Mouse (Mus musculus): ENCODE data around the gene Ackr2. TPM values are rescaled to one million over a fixed set of nuclear protein-coding genes. Genes with fewer than 3 reads are reported as not detected.

Gene Ackr2
- total and polyA plus RNA-seq, 3 experiments = not detected

GRCm38 (mm10) chr9:121928498-121928897, 30.3 kb downstream of the Ackr2 start:
- peak; percentile 55 for DNase-seq (ENCODE audit: low read depth, low spot score)
- H3K9me3 ChIP-seq (replicated peaks; ENCODE audit: insufficient read depth, low read length) = no peaks in the 10 kb centered on the region
- no peaks in the 10 kb centered on the region for H3K79me2 ChIP-seq (ENCODE audit: control insufficient read depth, insufficient read depth, low read length, poor library complexity)
- H3K27me3 ChIP-seq (ENCODE audit: control insufficient read depth in 1 of 2, insufficient read depth in 2 of 2, low read length in 2 of 2) = peaks cover 0 to 2% of the 10 kb centered on the region in 2 experiments; a peak in 1 of 4 replicates
- H3K4me1 ChIP-seq (ENCODE audit: control insufficient read depth in 1 of 2, insufficient read depth in 2 of 2, low read length in 2 of 2) = no peaks in the 10 kb centered on the region
- H3K9ac ChIP-seq (ENCODE audit: control insufficient read depth, low read depth, low read length, poor library complexity, severe bottlenecking) = no peak overlapping the region
- no peak overlapping the region for H3K4me3 ChIP-seq (ENCODE audit: control insufficient read depth in 1 of 2, insufficient read depth in 1 of 2, low read depth in 2 of 2, low read length in 2 of 2)
- TF ChIP-seq SMC3 (IDR thresholded peaks at IDR 0.05; ENCODE audit: low read depth, low read length) (peak; percentile 65), RAD21 (IDR thresholded peaks at IDR 0.05; ENCODE audit: low read depth, low read length) (peak; percentile 39), ZKSCAN1 (IDR thresholded peaks at IDR 0.05; ENCODE audit: low read depth, low read length) (no peak), BHLHE40 (IDR thresholded peaks at IDR 0.05; ENCODE audit: borderline replicate concordance, low read depth, low read length) (no peak), CTCF (IDR thresholded peaks at IDR 0.05 in 2 of 3, conservative IDR thresholded peaks at IDR 0.05 in 1 of 3; ENCODE audit: control insufficient read depth in 1 of 3, insufficient read depth in 1 of 3, low read depth in 2 of 3, low read length in 3 of 3, poor library complexity in 1 of 3, severe bottlenecking in 1 of 3) (peak; percentile 71 to 90 (median 86))
- H3K36me3 ChIP-seq (ENCODE audit: control insufficient read depth in 1 of 2, insufficient read depth in 2 of 2, low read length in 2 of 2) = no peaks in the 10 kb centered on the region
- no peak overlapping the region for H3K27ac ChIP-seq (ENCODE audit: control insufficient read depth, low read depth, low read length)

GRCm38 (mm10) chr9:121934856-121935255, 36.7 kb downstream of the Ackr2 start:
- no peak overlapping the region for H3K9ac ChIP-seq (ENCODE audit: control insufficient read depth, low read depth, low read length, poor library complexity, severe bottlenecking)
- H3K27ac ChIP-seq (ENCODE audit: control insufficient read depth, low read depth, low read length) = no peak overlapping the region
- H3K36me3 ChIP-seq (ENCODE audit: control insufficient read depth in 1 of 2, insufficient read depth in 2 of 2, low read length in 2 of 2) = peaks cover 0 to 4% of the 10 kb centered on the region in 2 experiments; a peak in 2 of 4 replicates
- TF ChIP-seq MEF2A (IDR thresholded peaks at IDR 0.05; ENCODE audit: extremely low read depth, insufficient replicate concordance, low read depth, low read length, poor library complexity, severe bottlenecking) (no peak), MAZ (IDR thresholded peaks at IDR 0.05; ENCODE audit: low read depth, low read length) (no peak), MYC (IDR thresholded peaks at IDR 0.05; ENCODE audit: low read depth, low read length) (no peak), ETS1 (IDR thresholded peaks at IDR 0.05; ENCODE audit: low read depth, low read length) (no peak), NRF1 (IDR thresholded peaks at IDR 0.05; ENCODE audit: insufficient read depth, low read depth, low read length, poor library complexity, severe bottlenecking) (no peak), KAT2A (conservative IDR thresholded peaks at IDR 0.05; ENCODE audit: low read depth, low read length) (no peak), CTCF (IDR thresholded peaks at IDR 0.05 in 2 of 3, conservative IDR thresholded peaks at IDR 0.05 in 1 of 3; ENCODE audit: control insufficient read depth in 1 of 3, insufficient read depth in 1 of 3, low read depth in 2 of 3, low read length in 3 of 3, poor library complexity in 1 of 3, severe bottlenecking in 1 of 3) (no peak), TBP (IDR thresholded peaks at IDR 0.05; ENCODE audit: low read depth, low read length) (no peak)
- H3K4me1 ChIP-seq (ENCODE audit: control insufficient read depth in 1 of 2, insufficient read depth in 2 of 2, low read length in 2 of 2) = peaks cover 0 to 3% of the 10 kb centered on the region in 2 experiments; a peak in 2 of 4 replicates
- H3K27me3 ChIP-seq (ENCODE audit: control insufficient read depth in 1 of 2, insufficient read depth in 2 of 2, low read length in 2 of 2) = no peaks in the 10 kb centered on the region
- H3K79me2 ChIP-seq (ENCODE audit: control insufficient read depth, insufficient read depth, low read length, poor library complexity) = peaks cover 3% of the 10 kb centered on the region
- H3K4me3 ChIP-seq (ENCODE audit: control insufficient read depth in 1 of 2, insufficient read depth in 1 of 2, low read depth in 2 of 2, low read length in 2 of 2) = no peak overlapping the region
- DNase-seq (ENCODE audit: low read depth, low spot score) = no peak
- no peaks in the 10 kb centered on the region for H3K9me3 ChIP-seq (replicated peaks; ENCODE audit: insufficient read depth, low read length)

- Histone ChIP-seq H3K27ac (ENCODE audit: control insufficient read depth, low read depth, low read length) (no peak overlapping the region), H3K36me3 (ENCODE audit: control insufficient read depth in 1 of 2, insufficient read depth in 2 of 2, low read length in 2 of 2) (peaks cover 0 to 4% of the 10 kb centered on the region in 2 experiments; a peak in 2 of 4 replicates), H3K79me2 (ENCODE audit: control insufficient read depth, insufficient read depth, low read length, poor library complexity) (peaks cover 3% of the 10 kb centered on the region), H3K9me3 (replicated peaks; ENCODE audit: insufficient read depth, low read length) (no peaks in the 10 kb centered on the region), H3K4me1 (ENCODE audit: control insufficient read depth in 1 of 2, insufficient read depth in 2 of 2, low read length in 2 of 2) (peaks cover 0 to 3% of the 10 kb centered on the region in 2 experiments; a peak in 2 of 4 replicates), H3K27me3 (ENCODE audit: control insufficient read depth in 1 of 2, insufficient read depth in 2 of 2, low read length in 2 of 2) (no peaks in the 10 kb centered on the region), H3K4me3 (ENCODE audit: control insufficient read depth in 1 of 2, insufficient read depth in 1 of 2, low read depth in 2 of 2, low read length in 2 of 2) (no peak overlapping the region), H3K9ac (ENCODE audit: control insufficient read depth, low read depth, low read length, poor library complexity, severe bottlenecking) (no peak overlapping the region)
- TF ChIP-seq TBP (IDR thresholded peaks at IDR 0.05; ENCODE audit: low read depth, low read length) (no peak), HCFC1 (IDR thresholded peaks at IDR 0.05; ENCODE audit: low read depth, low read length) (no peak), CHD1 (IDR thresholded peaks at IDR 0.05; ENCODE audit: low read depth, low read length) (no peak), E2F4 (IDR thresholded peaks at IDR 0.05; ENCODE audit: borderline replicate concordance, low read depth, low read length) (no peak), BHLHE40 (IDR thresholded peaks at IDR 0.05; ENCODE audit: borderline replicate concordance, low read depth, low read length) (no peak), GATA1 (IDR thresholded peaks at IDR 0.05; ENCODE audit: low read depth, low read length) (no peak), CTCF (IDR thresholded peaks at IDR 0.05 in 2 of 3, conservative IDR thresholded peaks at IDR 0.05 in 1 of 3; ENCODE audit: control insufficient read depth in 1 of 3, insufficient read depth in 1 of 3, low read depth in 2 of 3, low read length in 3 of 3, poor library complexity in 1 of 3, severe bottlenecking in 1 of 3) (no peak), RCOR1 (IDR thresholded peaks at IDR 0.05; ENCODE audit: low read depth, low read length) (no peak), MYC (IDR thresholded peaks at IDR 0.05; ENCODE audit: low read depth, low read length) (no peak), MYB (IDR thresholded peaks at IDR 0.05; ENCODE audit: low read depth, low read length) (no peak), CHD2 (IDR thresholded peaks at IDR 0.05; ENCODE audit: low read length) (no peak)
- peak; percentile 32 for DNase-seq (ENCODE audit: low read depth, low spot score)
Measured at GRCm38 (mm10) chr9:121936952-121937351, 38.8 kb downstream of the Ackr2 start.

All from MEL (cell line).